Mouse (Mus musculus): Measurements from ENCODE around the gene Abcg1. TPM values are rescaled to one million over a fixed set of nuclear protein-coding genes. Genes with fewer than 3 reads are reported as not detected.

Gene Abcg1
- polyA plus RNA-seq, 1 experiment, result 57.4 TPM

DNA sequence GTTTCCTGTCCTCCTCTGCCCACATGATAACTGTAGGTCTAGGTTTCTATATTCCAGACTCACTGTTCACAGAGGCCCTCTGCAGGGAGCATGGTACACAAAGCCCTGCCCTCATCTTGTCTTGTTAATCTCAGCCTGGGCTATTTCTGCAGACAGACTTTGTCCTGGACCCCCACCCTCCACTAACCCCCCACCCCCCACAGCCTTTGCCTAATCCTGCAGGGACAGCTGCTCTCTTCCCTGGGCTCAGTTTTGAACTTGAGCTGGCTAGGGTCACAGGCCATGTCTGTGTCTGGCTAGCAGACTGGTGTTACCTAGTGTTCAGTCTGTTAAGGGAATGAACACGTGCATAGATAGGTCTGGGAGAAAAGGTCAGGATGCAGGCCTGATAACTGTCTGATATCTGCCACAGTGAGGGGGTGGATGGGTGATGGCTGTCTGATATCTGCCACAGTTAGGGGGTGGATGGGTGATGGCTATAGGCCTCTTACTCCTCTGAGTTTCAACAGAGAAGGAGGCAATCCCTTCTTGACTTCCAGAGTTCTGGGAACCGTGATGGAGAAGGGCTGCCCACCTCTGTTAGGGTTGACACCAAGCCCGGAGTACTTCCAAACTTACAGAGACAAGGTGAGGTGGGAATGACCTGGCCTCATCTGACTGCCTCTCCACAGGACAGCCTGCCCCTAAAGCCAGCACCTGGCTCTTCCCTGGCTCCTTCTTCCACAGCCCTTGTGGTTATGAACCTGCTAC lies 4.0 kb downstream of the Abcg1 start:
- no peak for TF ChIP-seq POLR2A (IDR thresholded peaks at IDR 0.05; ENCODE audit: borderline replicate concordance, extremely low read depth, low read depth, low read length)
- no peak for TF ChIP-seq CTCF (IDR thresholded peaks at IDR 0.05; ENCODE audit: insufficient read depth, low read length)
- Histone ChIP-seq H3K4me3 (replicated peaks; ENCODE audit: extremely low read depth, low read depth, low read length) (no peak overlapping the region), H3K4me1 (ENCODE audit: control insufficient read depth, insufficient read depth, low read length) (peaks cover 8% of the 10 kb centered on the region)
- 65% methylated on average over 3 of the region's 3 CpGs for WGBS
- DNase-seq, result no peak

- no peak for DNase-seq
- Histone ChIP-seq H3K4me3 (replicated peaks; ENCODE audit: extremely low read depth, low read depth, low read length) (no peak overlapping the region), H3K4me1 (ENCODE audit: control insufficient read depth, insufficient read depth, low read length) (peaks cover 4% of the 10 kb centered on the region; the same call in 1 of the 2 replicates)
- 66% methylated on average over 6 of the region's 6 CpGs for WGBS
- TF ChIP-seq CTCF (IDR thresholded peaks at IDR 0.05; ENCODE audit: insufficient read depth, low read length), result no peak
- TF ChIP-seq POLR2A (IDR thresholded peaks at IDR 0.05; ENCODE audit: borderline replicate concordance, extremely low read depth, low read depth, low read length), result no peak
These were observed 8.6 kb downstream of the Abcg1 start for GRCm38 (mm10) chr17:31066058-31066457.

DNA sequence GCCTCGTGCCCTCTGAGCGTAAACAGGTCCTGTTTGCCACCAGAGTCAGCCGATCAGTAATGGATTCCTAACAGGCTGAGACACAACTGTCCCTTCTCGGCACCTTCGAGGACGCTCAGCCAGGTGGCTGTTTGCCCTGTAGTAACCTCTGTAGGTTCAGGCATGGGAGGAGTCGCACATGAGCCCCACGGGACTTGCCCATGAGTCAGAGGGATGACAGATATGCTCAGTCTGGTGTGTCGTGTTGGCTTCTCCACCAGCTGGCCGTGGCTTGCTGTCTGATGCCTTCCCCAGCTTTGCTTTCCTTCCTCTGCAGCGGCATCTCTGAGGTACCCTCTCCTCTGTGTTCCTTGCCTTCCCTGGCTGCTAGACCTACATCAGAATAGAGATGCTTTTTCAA lies 9.6 kb downstream of the Abcg1 start:
- TF ChIP-seq POLR2A (IDR thresholded peaks at IDR 0.05; ENCODE audit: borderline replicate concordance, extremely low read depth, low read depth, low read length), result no peak
- no peak for TF ChIP-seq CTCF (IDR thresholded peaks at IDR 0.05; ENCODE audit: insufficient read depth, low read length)
- 62% methylated on average over 11 of the region's 11 CpGs for WGBS
- Histone ChIP-seq H3K4me1 (ENCODE audit: control insufficient read depth, insufficient read depth, low read length) (peaks cover 4% of the 10 kb centered on the region; the same call in 1 of the 2 replicates), H3K4me3 (replicated peaks; ENCODE audit: extremely low read depth, low read depth, low read length) (no peak overlapping the region)
- DNase-seq, result no peak

- WGBS, result 76% methylated on average over 6 of the region's 6 CpGs
- H3K4me3 ChIP-seq (replicated peaks; ENCODE audit: extremely low read depth, low read depth, low read length), result no peak overlapping the region
- H3K4me1 ChIP-seq (ENCODE audit: control insufficient read depth, insufficient read depth, low read length), result peaks cover 13% of the 10 kb centered on the region; the same call in 1 of the 2 replicates
- no peak for DNase-seq
- no peak for TF ChIP-seq CTCF (IDR thresholded peaks at IDR 0.05; ENCODE audit: insufficient read depth, low read length)
- TF ChIP-seq POLR2A (IDR thresholded peaks at IDR 0.05; ENCODE audit: borderline replicate concordance, extremely low read depth, low read depth, low read length), result no peak
These were observed 11.6 kb downstream of the Abcg1 start for GRCm38 (mm10) chr17:31069121-31069520.

- Histone ChIP-seq H3K4me3 (replicated peaks; ENCODE audit: extremely low read depth, low read depth, low read length) (no peak overlapping the region), H3K4me1 (ENCODE audit: control insufficient read depth, insufficient read depth, low read length) (peaks cover 14% of the 10 kb centered on the region; the same call in 1 of the 2 replicates)
- TF ChIP-seq CTCF (IDR thresholded peaks at IDR 0.05; ENCODE audit: insufficient read depth, low read length) (no peak), POLR2A (IDR thresholded peaks at IDR 0.05; ENCODE audit: borderline replicate concordance, extremely low read depth, low read depth, low read length) (no peak)
- 72% methylated on average over 4 of the region's 4 CpGs for WGBS
- DNase-seq, result no peak
These were observed 12.4 kb downstream of the Abcg1 start for GRCm38 (mm10) chr17:31069845-31070244.

- H3K4me3 ChIP-seq (replicated peaks; ENCODE audit: extremely low read depth, low read depth, low read length), result no peak overlapping the region
- peaks cover 20% of the 10 kb centered on the region for H3K4me1 ChIP-seq (ENCODE audit: control insufficient read depth, insufficient read depth, low read length)
- TF ChIP-seq POLR2A (IDR thresholded peaks at IDR 0.05; ENCODE audit: borderline replicate concordance, extremely low read depth, low read depth, low read length), result no peak
- no peak for TF ChIP-seq CTCF (IDR thresholded peaks at IDR 0.05; ENCODE audit: insufficient read depth, low read length)
- 34% methylated on average over 6 of the region's 6 CpGs for whole genome bisulfite sequencing
- DNase-seq, result no peak
These were observed 13.1 kb downstream of the Abcg1 start for GRCm38 (mm10) chr17:31070403-31071185.

- no peak overlapping the region for H3K4me3 ChIP-seq (replicated peaks; ENCODE audit: extremely low read depth, low read depth, low read length)
- DNase-seq, result no peak
- 49% methylated on average over 18 of the region's 18 CpGs for WGBS
- TF ChIP-seq CTCF (IDR thresholded peaks at IDR 0.05; ENCODE audit: insufficient read depth, low read length) (no peak), POLR2A (IDR thresholded peaks at IDR 0.05; ENCODE audit: borderline replicate concordance, extremely low read depth, low read depth, low read length) (no peak)
- peaks cover 25% of the 10 kb centered on the region for H3K4me1 ChIP-seq (ENCODE audit: control insufficient read depth, insufficient read depth, low read length)
These were observed 14.2 kb downstream of the Abcg1 start for GRCm38 (mm10) chr17:31071421-31072301.

GRCm38 (mm10) chr17:31072872-31073271 lies 15.4 kb downstream of the Abcg1 start:
- TF ChIP-seq POLR2A (IDR thresholded peaks at IDR 0.05; ENCODE audit: borderline replicate concordance, extremely low read depth, low read depth, low read length) (no peak), CTCF (IDR thresholded peaks at IDR 0.05; ENCODE audit: insufficient read depth, low read length) (no peak)
- WGBS, result 75% methylated on average over 4 of the region's 4 CpGs
- DNase-seq, result no peak
- Histone ChIP-seq H3K4me3 (replicated peaks; ENCODE audit: extremely low read depth, low read depth, low read length) (no peak overlapping the region), H3K4me1 (ENCODE audit: control insufficient read depth, insufficient read depth, low read length) (peaks cover 30% of the 10 kb centered on the region)
